Comparison of ENCODE assay signal across 14 mouse cellular contexts in genomic region chr10:39322143-39322542, GRCm38 (mm10). TPM values are rescaled to one million over a fixed set of nuclear protein-coding genes. Genes with fewer than 3 reads are reported as not detected.
DNase-seq lines count a peak whose midpoint lies in the region; ATAC-seq and TF ChIP-seq lines count a peak whose summit lies in the region.
"Had no signal": no experiment of that assay in that cellular context is flagged by ENCODE, and none has a peak within 500 bp of the region (broad histone marks: within the 10 kb centered on the region; RNA-seq: fewer than 3 reads in every experiment).

No protein-coding gene starts in this region.

- peak overlapping the region; percentile 13; the same call in 1 of the 2 replicates for H3K27ac ChIP-seq in hindbrain, embryonic 13.5 days
- H3K27ac ChIP-seq in hindbrain, embryonic 11.5 days (ENCODE audit: low read depth, low read length), result no peak overlapping the region
- 0 out of 2 replicates have a peak overlapping the region, but pooled peaks have one; percentile 2 for H3K27ac ChIP-seq in stomach, embryonic 15.5 days
- H3K27ac ChIP-seq in stomach, postnatal 0 days (replicated peaks), result no peak overlapping the region
- H3K27ac ChIP-seq in embryonic fibroblast, embryonic 13.5 days (ENCODE audit: insufficient read depth, low read length), result peak overlapping the region; percentile 76
- no peak overlapping the region for H3K27ac ChIP-seq in neural tube, embryonic 14.5 days (ENCODE audit: low read depth, low read length)

- no peaks in the 10 kb centered on the region for H3K9me3 ChIP-seq in hindbrain, embryonic 13.5 days
- H3K9me3 ChIP-seq in hindbrain, embryonic 11.5 days (ENCODE audit: control insufficient read depth, low read length), result no peaks in the 10 kb centered on the region
- H3K9me3 ChIP-seq in stomach, embryonic 15.5 days, result no peaks in the 10 kb centered on the region
- no peaks in the 10 kb centered on the region for H3K9me3 ChIP-seq in stomach, postnatal 0 days (ENCODE audit: control insufficient read depth, low read length)
- H3K9me3 ChIP-seq in neural tube, embryonic 14.5 days (ENCODE audit: control insufficient read depth, low read length), result no peaks in the 10 kb centered on the region
- H3K9me3 ChIP-seq: embryonic facial prominence, embryonic 12.5 days had no signal

- H3K9ac ChIP-seq in hindbrain, embryonic 13.5 days, result no peak overlapping the region
- no peak overlapping the region for H3K9ac ChIP-seq in hindbrain, embryonic 11.5 days (ENCODE audit: low read depth, low read length)
- no peak overlapping the region for H3K9ac ChIP-seq in stomach, embryonic 15.5 days
- no peak overlapping the region for H3K9ac ChIP-seq in stomach, postnatal 0 days (ENCODE audit: low read length)
- no peak overlapping the region for H3K9ac ChIP-seq in neural tube, embryonic 14.5 days (replicated peaks; ENCODE audit: low read depth, low read length)
- H3K9ac ChIP-seq: embryonic facial prominence, embryonic 12.5 days had no signal

- no peak for TF ChIP-seq POLR2A in embryonic fibroblast, embryonic 13.5 days (IDR thresholded peaks at IDR 0.05; ENCODE audit: low read depth, low read length)

- DNase-seq in hindbrain, embryonic 11.5 days (ENCODE audit: low spot score), result no peak
- DNase-seq in stomach, postnatal 0 days (ENCODE audit: low spot score), result no peak
- no peak for DNase-seq in right cerebral cortex, adult 2 months (ENCODE audit: low spot score in 2 of 2)
- no peak for DNase-seq in frontal cortex, postnatal 10 days (ENCODE audit: low spot score in 2 of 2)
- DNase-seq: cerebellum, adult 18-20 months; gastrocnemius, postnatal 25 days; kidney, postnatal 4 days; thymus, postnatal 14 days had no signal

- no peaks in the 10 kb centered on the region for H3K27me3 ChIP-seq in hindbrain, embryonic 13.5 days
- no peaks in the 10 kb centered on the region for H3K27me3 ChIP-seq in hindbrain, embryonic 11.5 days (ENCODE audit: control insufficient read depth, insufficient read depth, low read length)
- H3K27me3 ChIP-seq in stomach, embryonic 15.5 days (replicated peaks), result no peaks in the 10 kb centered on the region
- no peaks in the 10 kb centered on the region for H3K27me3 ChIP-seq in stomach, postnatal 0 days (ENCODE audit: control insufficient read depth, insufficient read depth, low read length)
- no peaks in the 10 kb centered on the region for H3K27me3 ChIP-seq in neural tube, embryonic 14.5 days (ENCODE audit: control insufficient read depth, insufficient read depth, low read length)
- H3K27me3 ChIP-seq: embryonic facial prominence, embryonic 12.5 days had no signal

- no peak overlapping the region for H3K4me2 ChIP-seq in hindbrain, embryonic 13.5 days
- H3K4me2 ChIP-seq in hindbrain, embryonic 11.5 days (replicated peaks; ENCODE audit: low read depth, low read length), result no peak overlapping the region
- H3K4me2 ChIP-seq in stomach, embryonic 15.5 days, result no peak overlapping the region
- no peak overlapping the region for H3K4me2 ChIP-seq in stomach, postnatal 0 days (replicated peaks; ENCODE audit: low read depth)
- H3K4me2 ChIP-seq in neural tube, embryonic 14.5 days (ENCODE audit: low read depth, low read length), result no peak overlapping the region

- H3K4me3 ChIP-seq in hindbrain, embryonic 13.5 days, result no peak overlapping the region
- H3K4me3 ChIP-seq in hindbrain, embryonic 11.5 days (ENCODE audit: low read depth, low read length), result no peak overlapping the region
- H3K4me3 ChIP-seq in stomach, embryonic 15.5 days (replicated peaks), result no peak overlapping the region
- H3K4me3 ChIP-seq in stomach, postnatal 0 days (ENCODE audit: low read depth, low read length), result no peak overlapping the region
- H3K4me3 ChIP-seq in embryonic fibroblast, embryonic 13.5 days (ENCODE audit: insufficient read depth, low read length), result no peak overlapping the region
- no peak overlapping the region for H3K4me3 ChIP-seq in neural tube, embryonic 14.5 days (ENCODE audit: low read depth, low read length)
- H3K4me3 ChIP-seq: embryonic facial prominence, embryonic 12.5 days; megakaryocyte, embryonic 14.5 days had no signal

- H3K4me1 ChIP-seq in hindbrain, embryonic 13.5 days (replicated peaks), result peaks cover 14% of the 10 kb centered on the region
- no peaks in the 10 kb centered on the region for H3K4me1 ChIP-seq in hindbrain, embryonic 11.5 days (replicated peaks; ENCODE audit: control insufficient read depth, insufficient read depth, low read length)
- H3K4me1 ChIP-seq in stomach, embryonic 15.5 days, result 0 out of 2 replicates have a peak, but pooled peaks cover 3% of the 10 kb centered on the region
- H3K4me1 ChIP-seq in stomach, postnatal 0 days (replicated peaks; ENCODE audit: control insufficient read depth, insufficient read depth), result no peaks in the 10 kb centered on the region
- peaks cover 8% of the 10 kb centered on the region for H3K4me1 ChIP-seq in embryonic fibroblast, embryonic 13.5 days (ENCODE audit: control insufficient read depth, insufficient read depth, low read length)
- peaks cover 5% of the 10 kb centered on the region for H3K4me1 ChIP-seq in neural tube, embryonic 14.5 days (ENCODE audit: control insufficient read depth, insufficient read depth, low read length)
- H3K4me1 ChIP-seq: megakaryocyte, embryonic 14.5 days had no signal

- no peak for TF ChIP-seq EP300 in stomach, postnatal 0 days (optimal IDR thresholded peaks at IDR 0.05)

- 62% methylated on average over 4 of the region's 4 CpGs for WGBS in hindbrain, embryonic 13.5 days
- WGBS in hindbrain, embryonic 11.5 days, result 86% methylated on average over 4 of the region's 4 CpGs
- 46% methylated on average over 4 of the region's 4 CpGs for WGBS in stomach, embryonic 15.5 days
- 44% methylated on average over 4 of the region's 4 CpGs for WGBS in stomach, postnatal 0 days
- 38% methylated on average over 4 of the region's 4 CpGs for WGBS in neural tube, embryonic 14.5 days

- no peaks in the 10 kb centered on the region for H3K36me3 ChIP-seq in hindbrain, embryonic 13.5 days
- H3K36me3 ChIP-seq in hindbrain, embryonic 11.5 days (ENCODE audit: control insufficient read depth, insufficient read depth, low read length), result no peaks in the 10 kb centered on the region
- no peaks in the 10 kb centered on the region for H3K36me3 ChIP-seq in stomach, embryonic 15.5 days
- no peaks in the 10 kb centered on the region for H3K36me3 ChIP-seq in stomach, postnatal 0 days (ENCODE audit: control insufficient read depth, insufficient read depth, low read length)
- no peaks in the 10 kb centered on the region for H3K36me3 ChIP-seq in neural tube, embryonic 14.5 days (ENCODE audit: control insufficient read depth, insufficient read depth, low read length)
- H3K36me3 ChIP-seq: embryonic facial prominence, embryonic 12.5 days had no signal

- ATAC-seq in hindbrain, embryonic 13.5 days (ENCODE audit: low FRiP score), result no peak
- ATAC-seq in hindbrain, embryonic 11.5 days (ENCODE audit: low FRiP score), result no peak
- no peak; the same call in 1 of the 2 replicates for ATAC-seq in stomach, embryonic 15.5 days (ENCODE audit: insufficient read depth, low FRiP score, low read depth)
- no peak for ATAC-seq in stomach, postnatal 0 days (ENCODE audit: low FRiP score, low TSS enrichment)
- peak; percentile 57; the same call in 1 of the 2 replicates for ATAC-seq in neural tube, embryonic 14.5 days (ENCODE audit: low read depth)

- no peak for TF ChIP-seq CTCF in stomach, postnatal 0 days (IDR thresholded peaks at IDR 0.05; ENCODE audit: low read depth)
- no peak for TF ChIP-seq CTCF in embryonic fibroblast, embryonic 13.5 days (IDR thresholded peaks at IDR 0.05; ENCODE audit: borderline replicate concordance, insufficient read depth, low read length)

RNA-seq across cellular contexts. Expression of gene Fyn, which starts 46.5 kb away (rescaled TPM):
- polyA plus RNA-seq in hindbrain, embryonic 13.5 days (2015; fragmentation: Nextera tagmentation; extraction: Ambion mirVana), result 68.3 and 71.0 TPM in 2 replicates
- 51.1 and 53.2 TPM in 2 replicates for polyA plus RNA-seq in hindbrain, embryonic 11.5 days (2014; fragmentation: Nextera tagmentation; extraction: Ambion mirVana)
- polyA plus RNA-seq in stomach, embryonic 15.5 days (2015; fragmentation: Nextera tagmentation; extraction: Ambion mirVana), result 22.1 and 27.7 TPM in 2 replicates
- polyA plus RNA-seq in stomach, postnatal 0 days (2015; fragmentation: Nextera tagmentation; extraction: Ambion mirVana), result 12.5 and 12.6 TPM in 2 replicates
- 56.4 and 64.6 TPM in 2 replicates for polyA plus RNA-seq in embryonic fibroblast, embryonic 13.5 days (2011; ENCODE audit: insufficient read length, low read depth, missing spikeins)
- 106 and 113 TPM in 2 replicates for polyA plus RNA-seq in neural tube, embryonic 14.5 days (2014; fragmentation: Nextera tagmentation; extraction: Ambion mirVana)

Comparison
In these comparisons a context has a peak if more than half of its experiments do, and no peak if none do; other contexts are left out.
1. H3K27ac ChIP-seq: peak in hindbrain, embryonic 13.5 days (single experiment), stomach, embryonic 15.5 days (single experiment) and embryonic fibroblast, embryonic 13.5 days (single experiment); none in hindbrain, embryonic 11.5 days (single experiment), stomach, postnatal 0 days (single experiment) and neural tube, embryonic 14.5 days (single experiment).